In the genomic region with DNA sequence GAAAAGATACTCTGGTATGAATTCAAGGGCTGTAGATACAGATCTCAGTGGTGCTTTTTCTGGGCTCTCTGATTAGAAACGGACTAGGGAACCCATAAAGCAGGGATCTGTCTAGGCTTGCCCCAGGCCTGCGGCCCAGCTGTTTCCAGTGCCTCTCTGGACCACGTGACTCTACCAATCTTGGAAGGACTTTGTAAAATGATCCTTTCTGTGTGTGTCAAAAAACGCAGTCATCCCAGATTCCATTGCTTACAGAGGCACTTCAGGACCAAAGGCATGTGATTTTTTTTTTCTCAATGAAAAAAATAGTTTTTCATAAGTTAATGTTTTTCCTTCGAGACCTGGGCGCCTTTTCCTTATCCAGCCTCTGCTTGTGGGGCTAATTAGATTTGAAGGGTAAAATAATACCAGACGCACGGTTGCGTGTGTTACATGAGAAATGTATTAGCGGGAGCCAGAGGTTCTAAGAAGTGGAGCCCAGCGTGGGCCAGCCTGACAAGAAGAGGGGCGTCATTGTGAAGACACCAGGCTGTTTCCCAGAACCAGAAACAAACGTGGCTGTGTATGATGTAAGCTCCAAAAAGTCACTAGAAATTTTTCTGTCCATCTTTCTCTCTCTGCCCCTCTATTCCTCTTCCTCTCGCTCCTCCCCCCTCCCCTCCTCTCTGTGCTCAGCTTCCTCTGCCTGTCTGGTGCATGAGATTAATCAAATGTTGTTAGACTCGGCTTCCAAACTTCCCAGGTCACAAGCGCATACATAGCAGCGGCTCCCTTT, we compare ENCODE assay signal across 10 mouse cellular contexts. TPM values are rescaled to one million over a fixed set of nuclear protein-coding genes. Genes with fewer than 3 reads are reported as not detected.
DNase-seq lines count a peak whose midpoint lies in the region; ATAC-seq lines count a peak whose summit lies in the region.
"Had no signal": no experiment of that assay in that cellular context is flagged by ENCODE, and none has a peak within 500 bp of the region (broad histone marks: within the 10 kb centered on the region; RNA-seq: fewer than 3 reads in every experiment).

No protein-coding gene starts in this region.

- H3K4me2 ChIP-seq in kidney, embryonic 15.5 days, result peak overlapping the region; percentile 38; the same call in 1 of the 2 replicates
- H3K4me2 ChIP-seq in hindbrain, embryonic 12.5 days (replicated peaks), result no peak overlapping the region
- H3K4me2 ChIP-seq in liver, embryonic 11.5 days, result no peak overlapping the region

- no peak overlapping the region for H3K4me3 ChIP-seq in kidney, embryonic 15.5 days (replicated peaks)
- H3K4me3 ChIP-seq in embryonic facial prominence, embryonic 10.5 days, result peak overlapping the region; percentile 34
- no peak overlapping the region for H3K4me3 ChIP-seq in hindbrain, embryonic 12.5 days
- no peak overlapping the region for H3K4me3 ChIP-seq in liver, embryonic 11.5 days (ENCODE audit: low read depth, low read length)

- DNase-seq in kidney, adult 11 months, result no peak
- peak; percentile 81 for DNase-seq in embryonic facial prominence, embryonic 10.5 days (ENCODE audit: low spot score)
- peak; percentile 63 for DNase-seq in mesoderm, embryonic 11.5 days (ENCODE audit: low read depth, low spot score)
- DNase-seq in ovary, postnatal 14 days (ENCODE audit: low spot score), result no peak
- no peak for DNase-seq in liver, embryonic 11.5 days (ENCODE audit: low spot score)
- no peak for DNase-seq in spleen, postnatal 4 days (ENCODE audit: low spot score in 2 of 2)
- DNase-seq: thymus, adult 18-20 months had no signal

- H3K36me3 ChIP-seq in kidney, embryonic 15.5 days, result no peaks in the 10 kb centered on the region
- H3K36me3 ChIP-seq in embryonic facial prominence, embryonic 10.5 days (replicated peaks), result no peaks in the 10 kb centered on the region
- H3K36me3 ChIP-seq in hindbrain, embryonic 12.5 days, result no peaks in the 10 kb centered on the region
- no peaks in the 10 kb centered on the region for H3K36me3 ChIP-seq in liver, embryonic 11.5 days (ENCODE audit: control insufficient read depth, insufficient read depth, low read length)

- peaks cover 5% of the 10 kb centered on the region; the same call in 1 of the 2 replicates for H3K27me3 ChIP-seq in kidney, embryonic 15.5 days
- no peaks in the 10 kb centered on the region for H3K27me3 ChIP-seq in embryonic facial prominence, embryonic 10.5 days (replicated peaks; ENCODE audit: low read depth, poor library complexity, severe bottlenecking)
- no peaks in the 10 kb centered on the region for H3K27me3 ChIP-seq in hindbrain, embryonic 12.5 days
- no peaks in the 10 kb centered on the region for H3K27me3 ChIP-seq in liver, embryonic 11.5 days (replicated peaks; ENCODE audit: control insufficient read depth, insufficient read depth, low read length)

- H3K9ac ChIP-seq in kidney, embryonic 15.5 days, result no peak overlapping the region
- H3K9ac ChIP-seq in hindbrain, embryonic 12.5 days, result no peak overlapping the region
- H3K9ac ChIP-seq in liver, embryonic 11.5 days (ENCODE audit: low read depth, low read length), result no peak overlapping the region
- H3K9ac ChIP-seq: liver, embryonic 14.5 days had no signal

- peak overlapping the region; percentile 55 for H3K27ac ChIP-seq in kidney, embryonic 15.5 days
- peak overlapping the region; percentile 80 for H3K27ac ChIP-seq in embryonic facial prominence, embryonic 10.5 days (replicated peaks)
- H3K27ac ChIP-seq in hindbrain, embryonic 12.5 days, result peak overlapping the region; percentile 30; the same call in 1 of the 2 replicates
- no peak overlapping the region for H3K27ac ChIP-seq in liver, embryonic 11.5 days (ENCODE audit: low read depth, low read length)
- H3K27ac ChIP-seq: liver, embryonic 14.5 days had no signal

- 42% methylated on average over 17 of the region's 17 CpGs for WGBS in kidney, embryonic 15.5 days
- WGBS in embryonic facial prominence, embryonic 10.5 days, result 26% methylated on average over 17 of the region's 17 CpGs
- WGBS in hindbrain, embryonic 12.5 days, result 46% methylated on average over 17 of the region's 17 CpGs
- WGBS in liver, embryonic 11.5 days, result 50% methylated on average over 17 of the region's 17 CpGs

- no peaks in the 10 kb centered on the region for H3K9me3 ChIP-seq in kidney, embryonic 15.5 days (replicated peaks)
- H3K9me3 ChIP-seq in embryonic facial prominence, embryonic 10.5 days, result 0 out of 2 replicates have a peak, but pooled peaks cover 2% of the 10 kb centered on the region
- H3K9me3 ChIP-seq in hindbrain, embryonic 12.5 days (replicated peaks), result no peaks in the 10 kb centered on the region
- no peaks in the 10 kb centered on the region for H3K9me3 ChIP-seq in liver, embryonic 11.5 days (ENCODE audit: control insufficient read depth, low read length)

- ATAC-seq in kidney, embryonic 15.5 days (replicated peaks; ENCODE audit: low FRiP score), result peak; percentile 64
- no peak for ATAC-seq in hindbrain, embryonic 12.5 days (ENCODE audit: low FRiP score)
- no peak for ATAC-seq in liver, embryonic 11.5 days (replicated peaks; ENCODE audit: low FRiP score)

- H3K4me1 ChIP-seq in kidney, embryonic 15.5 days, result peaks cover 18% of the 10 kb centered on the region
- H3K4me1 ChIP-seq in embryonic facial prominence, embryonic 10.5 days, result peaks cover 47% of the 10 kb centered on the region
- 0 out of 2 replicates have a peak, but pooled peaks cover 3% of the 10 kb centered on the region for H3K4me1 ChIP-seq in hindbrain, embryonic 12.5 days
- 0 out of 2 replicates have a peak, but pooled peaks cover 3% of the 10 kb centered on the region for H3K4me1 ChIP-seq in liver, embryonic 11.5 days (replicated peaks; ENCODE audit: control insufficient read depth, insufficient read depth, low read length)

RNA-seq across cellular contexts. Expression of a gene that starts 43.5 kb away (rescaled TPM):
- 16.9 and 17.8 TPM in 2 replicates for polyA plus RNA-seq in kidney, embryonic 15.5 days (2015; fragmentation: Nextera tagmentation; extraction: Ambion mirVana)
- polyA plus RNA-seq in embryonic facial prominence, embryonic 10.5 days (2016; fragmentation: Nextera tagmentation; extraction: Ambion mirVana), result 25.3 and 25.8 TPM in 2 replicates
- 28.1 and 36.1 TPM in 2 replicates for polyA plus RNA-seq in hindbrain, embryonic 12.5 days (2016; fragmentation: Nextera tagmentation; extraction: Ambion mirVana)
- polyA plus RNA-seq in liver, embryonic 11.5 days (2014; fragmentation: Nextera tagmentation; extraction: Ambion mirVana), result 4.1 and 5.1 TPM in 2 replicates

Comparison
In these comparisons a context has a peak if more than half of its experiments do, and no peak if none do; other contexts are left out.
1. DNase-seq: peak in embryonic facial prominence, embryonic 10.5 days (single experiment) and mesoderm, embryonic 11.5 days (single experiment); none in kidney, adult 11 months (single experiment), ovary, postnatal 14 days (single experiment), liver, embryonic 11.5 days (single experiment) and spleen, postnatal 4 days (0 of 2).